Mouse (Mus musculus): ENCODE results near the gene Fam24b.

The Fam24b gene

GRCm38 (mm10) chr7:131329416-131329815 is at the start of gene Fam24b:
TSS of gene Fam24b (minus strand) at chr7:131329516.
- DNase-seq: no peak

- no peak for DNase-seq
Observed at GRCm38 (mm10) chr7:131371880-131372651, 42.8 kb upstream of the Fam24b start.

GRCm38 (mm10) chr7:131371470-131371860 is 42.1 kb upstream of the Fam24b start:
- no peak for DNase-seq

GRCm38 (mm10) chr7:131370648-131371469 is 41.5 kb upstream of the Fam24b start, which contains the start of gene Pstk:
TSS of gene Pstk (plus strand) at chr7:131371141.
- DNase-seq: peak; percentile 86

- no peak for DNase-seq
Observed at GRCm38 (mm10) chr7:131364131-131364530, 34.8 kb upstream of the Fam24b start.

- DNase-seq: peak; percentile 94
Observed at GRCm38 (mm10) chr7:131362615-131363300, 33.4 kb upstream of the Fam24b start, which contains the start of gene 2310057M21Rik. TSS of gene 2310057M21Rik (minus strand) at chr7:131362759.

GRCm38 (mm10) chr7:131362269-131362614 is 32.9 kb upstream of the Fam24b start:
- DNase-seq: no peak

- no peak for DNase-seq
Observed at GRCm38 (mm10) chr7:131356105-131356504, 26.8 kb upstream of the Fam24b start.

- no peak for DNase-seq
Observed at GRCm38 (mm10) chr7:131345856-131346541, 16.7 kb upstream of the Fam24b start.

- no peak for DNase-seq
Observed at GRCm38 (mm10) chr7:131337502-131338068, 8.3 kb upstream of the Fam24b start.

GRCm38 (mm10) chr7:131333564-131333963 is 4.2 kb upstream of the Fam24b start, which contains the start of gene Fam24a:
TSS of gene Fam24a (plus strand) at chr7:131333864.
- DNase-seq: no peak

GRCm38 (mm10) chr7:131331688-131332087 is 2.4 kb upstream of the Fam24b start:
- no peak for DNase-seq

GRCm38 (mm10) chr7:131327054-131327453 is 2.3 kb downstream of the Fam24b start:
- DNase-seq: no peak

GRCm38 (mm10) chr7:131322192-131322591 is 7.1 kb downstream of the Fam24b start, which contains the start of gene Cuzd1:
TSS of gene Cuzd1 (minus strand) at chr7:131322292.
- DNase-seq: no peak

GRCm38 (mm10) chr7:131318340-131318739 is 11.0 kb downstream of the Fam24b start:
- DNase-seq: no peak

GRCm38 (mm10) chr7:131317587-131317986 is 11.7 kb downstream of the Fam24b start:
- DNase-seq: no peak

- no peak for DNase-seq
Observed at GRCm38 (mm10) chr7:131314493-131314892, 14.8 kb downstream of the Fam24b start.

- DNase-seq: no peak
Observed at GRCm38 (mm10) chr7:131306733-131307132, 22.6 kb downstream of the Fam24b start.

- no peak for DNase-seq
Observed at GRCm38 (mm10) chr7:131303340-131303739, 26.0 kb downstream of the Fam24b start.

- no peak for DNase-seq
Observed at GRCm38 (mm10) chr7:131297151-131297550, 32.2 kb downstream of the Fam24b start.

Measured in right cerebral cortex, postnatal 14 days (tissue).